Mouse (Mus musculus) small intestine, adult 2 months (tissue): ENCODE results near the gene Spats2l. TPM values are rescaled to one million over a fixed set of nuclear protein-coding genes. Genes with fewer than 3 reads are reported as not detected.

Experiments
- H3K27ac ChIP-seq: fragments of 200-500 bp; 2 replicates; pipeline ENCODE4 v1.5.1; 2012; ENCODE audit warnings: low read depth, low read length, control low read depth, inconsistent platforms; ENCODE audit not compliant: insufficient read depth
- H3K27me3 ChIP-seq: fragments of 200-500 bp; 2 replicates; pipeline ENCODE4 v1.6.1; 2012; ENCODE audit warnings: mild to moderate bottlenecking, moderate library complexity, low read length, inconsistent platforms; ENCODE audit not compliant: control insufficient read depth, insufficient read depth
- H3K36me3 ChIP-seq: fragments of 200-500 bp; 2 replicates; pipeline ENCODE4 v1.6.1; 2012; ENCODE audit warnings: mild to moderate bottlenecking, low read length, control low read depth, inconsistent platforms; ENCODE audit not compliant: control insufficient read depth, insufficient read depth
- H3K4me1 ChIP-seq: fragments of 200-500 bp; 2 replicates; pipeline ENCODE4 v1.6.1; 2012; ENCODE audit warnings: low read length, inconsistent platforms, mixed read lengths; ENCODE audit not compliant: control insufficient read depth, insufficient read depth, insufficient read length
- H3K4me3 ChIP-seq: fragments of 200-500 bp; 2 replicates; pipeline ENCODE4 v1.5.1; 2012; ENCODE audit warnings: low read depth, mild to moderate bottlenecking, control low read depth, inconsistent platforms, low read length, moderate library complexity
- CTCF ChIP-seq: fragments of 200-500 bp; IDR thresholded peaks from 2 replicates; pipeline ENCODE4 v1.5.1; 2012; ENCODE audit warnings: low read depth, mild to moderate bottlenecking, control low read depth, inconsistent platforms, low read length, moderate library complexity, mixed read lengths; ENCODE audit not compliant: insufficient replicate concordance, insufficient read length; ENCODE audit errors: extremely low read depth
- POLR2A ChIP-seq: fragments of 200-500 bp; IDR thresholded peaks from 2 replicates; pipeline ENCODE4 v1.6.1; 2012; ENCODE audit warnings: low read depth, mild to moderate bottlenecking, control low read depth, inconsistent platforms, low read length, moderate library complexity
- WGBS: fragments of 180-500 bp; shearing (Covaris S2); methylation state at CpG from one replicate; pipeline ENCODE4 v1.1.7; 2018; 5-methylcytosine and 5-hydroxymethylcytosine counted together
- polyA plus RNA-seq: library from polyadenylated mRNA; depleted of rRNA; stranded (reverse); fragments of >200 nt; gene quantifications from 2 replicates; pipeline ENCODE4 v1.2.3, GENCODE M21; 2012

Spats2l gene
- polyA plus RNA-seq, 1 experiment = 4.0 TPM

DNA sequence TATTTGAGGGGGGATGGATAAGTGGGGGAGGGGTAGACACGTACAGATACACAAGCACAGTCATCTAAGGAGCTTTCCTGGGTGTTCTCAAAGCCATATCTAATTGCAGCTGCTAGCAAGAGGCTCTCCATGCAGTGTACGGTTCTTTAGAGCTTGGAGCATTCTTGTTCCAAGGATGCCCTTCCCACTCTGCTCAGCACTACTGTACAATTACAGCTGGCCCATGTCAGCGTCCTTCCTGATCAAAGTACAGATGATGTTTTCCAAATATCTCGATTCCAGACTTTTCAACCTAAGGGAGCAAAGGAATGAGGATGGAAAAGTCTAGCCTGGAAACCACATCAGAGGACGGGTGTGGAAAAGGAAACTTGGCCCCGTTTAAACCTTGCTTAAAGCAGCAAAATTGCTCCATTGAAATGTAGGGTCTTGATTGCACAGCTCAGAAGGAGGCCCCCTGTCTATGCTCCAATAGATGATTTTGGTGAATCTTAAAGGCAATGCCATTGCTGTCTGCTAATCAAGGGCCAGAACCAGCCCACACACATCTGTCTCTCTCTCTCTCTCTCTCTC is 46.6 kb downstream of the Spats2l start:
- TF ChIP-seq POLR2A (no peak), CTCF (no peak)
- H3K4me3 ChIP-seq = no peak overlapping the region
- no peaks in the 10 kb centered on the region for H3K36me3 ChIP-seq
- no peaks in the 10 kb centered on the region for H3K27me3 ChIP-seq
- no peaks in the 10 kb centered on the region for H3K4me1 ChIP-seq
- no peak overlapping the region for H3K27ac ChIP-seq
- WGBS = 58% methylated on average over 6 of the region's 6 CpGs

DNA sequence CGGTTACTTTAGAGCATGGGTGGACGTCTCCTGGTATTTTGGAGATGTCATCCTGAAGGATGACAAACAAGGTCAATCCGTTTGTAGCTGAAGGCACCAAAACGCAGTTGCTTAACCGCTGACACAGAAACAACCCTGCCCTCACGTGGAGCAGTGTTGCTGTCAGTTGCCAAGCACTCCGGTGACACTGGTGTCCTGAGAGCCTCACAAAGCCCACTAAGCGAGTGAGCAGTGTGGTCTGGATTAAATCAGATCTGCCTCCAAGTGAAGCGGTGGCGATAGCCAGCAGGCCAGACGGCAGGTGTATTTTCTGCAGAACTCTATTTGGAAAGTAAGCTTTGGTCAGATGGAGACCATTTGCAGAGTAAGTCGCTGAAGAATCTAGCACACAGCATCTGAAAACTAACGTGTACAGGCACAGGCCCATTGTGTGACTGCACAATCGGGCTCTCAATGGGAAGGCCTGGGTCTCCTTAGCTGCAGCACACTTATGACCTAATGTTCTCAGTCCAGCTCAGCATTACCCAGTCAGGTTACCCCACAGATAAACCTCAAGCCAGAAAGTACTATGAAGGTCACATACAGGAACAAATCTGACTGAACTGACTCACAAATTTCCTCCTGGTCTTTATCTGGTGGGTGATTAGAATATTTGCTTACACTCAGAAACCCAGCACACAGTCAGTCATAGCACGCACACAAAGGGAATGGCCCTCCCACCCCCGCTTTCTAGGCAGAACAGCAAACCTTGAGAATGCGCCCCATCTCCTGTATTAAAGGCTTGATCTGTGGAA is 51.2 kb downstream of the Spats2l start:
- WGBS = 73% methylated on average over 17 of the region's 17 CpGs
- Histone ChIP-seq H3K27ac (no peak overlapping the region), H3K27me3 (no peaks in the 10 kb centered on the region), H3K4me3 (no peak overlapping the region), H3K4me1 (no peaks in the 10 kb centered on the region), H3K36me3 (no peaks in the 10 kb centered on the region)
- no peak for TF ChIP-seq POLR2A
- TF ChIP-seq CTCF = no peak

DNA sequence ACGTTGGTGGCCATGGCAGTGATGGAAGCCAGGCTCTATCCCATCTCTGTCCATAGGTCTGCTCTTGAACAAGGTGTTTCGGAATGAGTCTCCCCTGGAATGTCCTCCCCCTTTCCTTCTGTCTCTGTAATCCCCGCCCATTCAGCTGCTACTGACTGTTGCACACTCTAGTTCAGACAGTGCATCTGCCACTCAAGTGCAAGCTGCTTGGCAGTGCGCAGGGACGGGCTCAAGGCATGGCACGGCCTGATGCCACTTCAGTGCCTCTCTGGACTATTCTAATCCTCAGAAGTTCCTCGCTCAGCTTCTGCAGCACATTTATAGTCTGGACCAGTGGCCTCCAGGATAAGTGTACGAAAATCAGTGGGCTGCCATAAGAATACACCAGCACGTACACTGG is 52.3 kb downstream of the Spats2l start:
- WGBS = 83% methylated on average over 9 of the region's 9 CpGs
- Histone ChIP-seq H3K4me1 (no peaks in the 10 kb centered on the region), H3K36me3 (no peaks in the 10 kb centered on the region), H3K27me3 (no peaks in the 10 kb centered on the region), H3K27ac (no peak overlapping the region), H3K4me3 (no peak overlapping the region)
- TF ChIP-seq POLR2A (no peak), CTCF (no peak)

DNA sequence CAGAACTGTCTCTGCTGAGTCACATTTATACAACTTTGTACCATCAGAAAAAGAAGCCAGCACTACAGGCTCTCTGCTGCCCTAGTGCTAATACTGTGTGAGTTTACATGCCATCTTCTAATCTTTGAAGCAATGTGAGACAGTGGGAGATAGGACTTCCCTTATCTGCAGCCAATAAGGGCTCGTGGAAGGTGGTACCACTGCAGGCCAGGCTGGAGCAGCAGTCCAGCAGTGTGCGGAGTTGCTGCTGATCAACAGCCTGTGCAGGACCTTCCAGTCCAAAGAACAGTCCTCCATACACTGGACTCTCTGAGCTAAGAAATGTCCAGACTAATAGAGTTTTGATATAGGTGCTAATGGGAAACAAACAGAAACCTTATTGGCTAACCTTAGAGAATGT is 59.2 kb downstream of the Spats2l start:
- H3K27ac ChIP-seq = no peak overlapping the region
- no peaks in the 10 kb centered on the region for H3K36me3 ChIP-seq
- no peak for TF ChIP-seq CTCF
- TF ChIP-seq POLR2A = no peak
- 65% methylated on average over 2 of the region's 2 CpGs for WGBS
- H3K4me1 ChIP-seq = no peaks in the 10 kb centered on the region
- H3K4me3 ChIP-seq = no peak overlapping the region
- H3K27me3 ChIP-seq = no peaks in the 10 kb centered on the region

DNA sequence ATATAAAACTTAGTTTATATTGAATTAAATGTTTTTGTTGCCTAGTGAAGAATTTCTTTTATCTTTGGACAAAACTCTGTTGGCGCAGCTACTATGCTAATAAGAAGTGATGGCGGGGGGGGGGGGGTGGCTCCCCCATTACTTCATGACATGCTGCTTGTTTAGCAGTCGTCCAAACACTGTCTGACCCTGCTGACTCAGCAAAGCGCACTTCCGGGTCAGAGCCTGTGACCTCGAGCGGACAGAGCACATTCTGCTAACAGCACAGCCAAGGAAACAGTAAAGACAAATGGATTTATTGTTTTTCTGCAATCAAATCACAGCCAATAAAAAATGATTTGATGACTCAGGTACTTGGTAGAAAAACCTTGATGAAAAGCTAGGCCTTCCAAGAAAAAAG is 61.2 kb downstream of the Spats2l start:
- Histone ChIP-seq H3K4me3 (no peak overlapping the region), H3K4me1 (no peaks in the 10 kb centered on the region), H3K36me3 (no peaks in the 10 kb centered on the region), H3K27ac (no peak overlapping the region), H3K27me3 (no peaks in the 10 kb centered on the region)
- 59% methylated on average over 7 of the region's 7 CpGs for WGBS
- TF ChIP-seq CTCF = no peak
- no peak for TF ChIP-seq POLR2A

DNA sequence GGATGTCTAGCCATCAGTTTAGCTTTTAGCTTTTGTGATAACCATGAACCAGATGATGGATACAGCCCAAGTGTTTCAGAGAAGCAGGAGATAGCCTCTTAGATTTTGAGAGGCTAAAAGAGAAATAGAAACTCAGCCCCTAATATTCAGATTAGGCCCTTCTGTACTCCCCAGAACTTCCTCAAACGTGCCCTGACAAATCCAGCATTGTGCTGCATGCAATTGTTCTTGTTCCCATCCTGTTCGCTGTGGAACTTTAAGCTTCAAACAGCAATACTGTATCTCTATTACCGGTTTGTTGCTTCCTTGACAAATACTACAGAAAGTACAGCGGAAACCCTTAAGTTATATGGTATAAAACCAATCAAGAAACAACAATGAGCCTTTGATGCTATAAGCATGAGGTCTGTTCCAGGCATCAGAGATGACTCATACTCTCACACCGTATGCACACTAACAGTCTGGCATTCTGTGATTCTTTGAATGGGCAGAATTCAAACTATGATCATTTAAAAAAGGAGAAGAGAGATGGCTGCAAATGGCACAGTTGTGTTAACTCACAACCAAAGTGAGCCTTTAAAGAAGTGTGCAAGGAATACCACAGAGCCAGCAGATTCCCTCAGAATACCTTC is 62.8 kb downstream of the Spats2l start:
- no peak overlapping the region for H3K4me3 ChIP-seq
- 38% methylated on average over 5 of the region's 5 CpGs for WGBS
- H3K4me1 ChIP-seq = no peaks in the 10 kb centered on the region
- no peaks in the 10 kb centered on the region for H3K27me3 ChIP-seq
- H3K36me3 ChIP-seq = no peaks in the 10 kb centered on the region
- TF ChIP-seq POLR2A = no peak
- TF ChIP-seq CTCF = no peak
- H3K27ac ChIP-seq = no peak overlapping the region

DNA sequence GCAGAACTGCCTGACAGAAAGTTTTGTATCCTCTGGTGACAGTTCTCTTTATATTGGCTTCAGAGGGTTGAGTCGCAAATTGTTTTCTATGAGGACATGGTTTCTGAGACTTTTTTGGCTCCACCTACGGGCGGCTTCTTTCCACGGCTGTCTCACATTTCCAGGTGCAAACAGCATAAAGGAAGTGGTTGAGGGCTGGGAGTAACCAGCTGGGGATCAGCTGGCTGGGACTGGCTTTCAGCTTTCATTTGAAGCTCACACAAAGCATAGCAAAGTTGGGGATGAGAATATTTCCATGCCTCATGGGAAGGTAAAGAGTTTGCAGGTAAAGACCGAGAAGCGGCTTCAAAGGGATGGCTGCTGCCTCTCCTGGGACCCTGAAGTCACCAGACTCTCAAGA is 65.9 kb downstream of the Spats2l start:
- no peak for TF ChIP-seq CTCF
- no peak for TF ChIP-seq POLR2A
- H3K27ac ChIP-seq = no peak overlapping the region
- H3K27me3 ChIP-seq = no peaks in the 10 kb centered on the region
- WGBS = 59% methylated on average over 6 of the region's 6 CpGs
- no peak overlapping the region for H3K4me3 ChIP-seq
- peaks cover 2% of the 10 kb centered on the region; the same call in 1 of the 2 replicates for H3K4me1 ChIP-seq
- no peaks in the 10 kb centered on the region for H3K36me3 ChIP-seq
